Mouse (Mus musculus) lung, postnatal 0 days (tissue): Measurements from ENCODE around the gene Ppp2r5e. TPM values are rescaled to one million over a fixed set of nuclear protein-coding genes. Genes with fewer than 3 reads are reported as not detected.

Experiments used
- ATAC-seq: fragments of 200-750 bp; cut with Nextera tagmentation; 2 replicates; pipeline ENCODE4 v1.8.0; 2017; ENCODE audit warnings: moderate library complexity
- DNase-seq: peaks from one replicate; pipeline ENCODE4 v3.0.0-alpha.2; 2016; ENCODE audit warnings: low spot score
- H3K27ac ChIP-seq: fragments of 300-500 bp; sonication (generic); 2 replicates; pipeline ENCODE4 v1.5.1; 2014; ENCODE audit warnings: antibody characterized with exemption, mild to moderate bottlenecking, low read length, mixed read lengths
- H3K27me3 ChIP-seq: fragments of 300-500 bp; sonication (generic); replicated peaks from 2 replicates; pipeline ENCODE4 v1.6.1; 2014; ENCODE audit warnings: low read length, mixed read lengths; ENCODE audit not compliant: insufficient read depth
- H3K36me3 ChIP-seq: fragments of 300-500 bp; sonication (generic); 2 replicates; pipeline ENCODE4 v1.6.1; 2014; ENCODE audit warnings: low read length, mixed read lengths; ENCODE audit not compliant: insufficient read depth
- H3K4me1 ChIP-seq: fragments of 300-500 bp; sonication (generic); 2 replicates; pipeline ENCODE4 v1.6.1; 2014; ENCODE audit warnings: antibody characterized with exemption, low read depth, low read length, mixed read lengths; ENCODE audit not compliant: insufficient read depth
- H3K4me2 ChIP-seq: fragments of 300-500 bp; sonication (generic); replicated peaks from 2 replicates; pipeline ENCODE4 v1.6.1; 2014; ENCODE audit warnings: low read depth, mild to moderate bottlenecking, low read length, moderate library complexity, mixed read lengths
- H3K4me3 ChIP-seq: fragments of 300-500 bp; sonication (generic); 2 replicates; pipeline ENCODE4 v1.5.1; 2014; ENCODE audit warnings: low read depth, low read length
- H3K9ac ChIP-seq: fragments of 300-500 bp; sonication (generic); replicated peaks from 2 replicates; pipeline ENCODE4 v1.6.1; 2014; ENCODE audit warnings: low read depth, mild to moderate bottlenecking
- H3K9me3 ChIP-seq: fragments of 300-500 bp; sonication (generic); 2 replicates; pipeline ENCODE4 v1.6.1; 2016; ENCODE audit warnings: low read length, mixed read lengths
- CTCF ChIP-seq: IDR thresholded peaks from 2 replicates; pipeline ENCODE4 v1.5.1; 2016; ENCODE audit warnings: antibody characterized with exemption, mild to moderate bottlenecking
- EP300 ChIP-seq: IDR thresholded peaks from 2 replicates; pipeline ENCODE4 v1.6.1; 2016; ENCODE audit warnings: antibody characterized with exemption, mild to moderate bottlenecking, control low read depth
- WGBS: fragments of 180-500 bp; shearing (Covaris S2); extraction: QIAGEN DNeasy Blood & Tissue Kit; methylation state at CpG from one replicate; pipeline ENCODE4 v1.1.7; 2014; 5-methylcytosine and 5-hydroxymethylcytosine counted together
- polyA plus RNA-seq: library from polyadenylated mRNA; unstranded; fragments of >200 nt; fragmentation: Nextera tagmentation; extraction: Ambion mirVana; gene quantifications from 2 replicates; pipeline ENCODE4 v1.2.1, GENCODE M21; 2015

The Ppp2r5e gene
- polyA plus RNA-seq, 1 experiment from 2014 or later: 13.3 TPM

- H3K36me3 ChIP-seq: no peaks in the 10 kb centered on the region
- H3K9me3 ChIP-seq: no peaks in the 10 kb centered on the region
- no peaks in the 10 kb centered on the region; the same call in 1 of the 2 replicates for H3K4me1 ChIP-seq
- H3K9ac ChIP-seq: no peak overlapping the region
- H3K4me3 ChIP-seq: no peak overlapping the region
- ATAC-seq: no peak
- no peak overlapping the region for H3K4me2 ChIP-seq
- no peaks in the 10 kb centered on the region for H3K27me3 ChIP-seq
- no peak for DNase-seq
- 0 out of 2 replicates have a peak overlapping the region, but pooled peaks have one; percentile 28 for H3K27ac ChIP-seq
- WGBS: 47% methylated on average over 7 of the region's 7 CpGs
- TF ChIP-seq CTCF (no peak), EP300 (no peak)
These were observed 58.9 kb downstream of the Ppp2r5e start for GRCm38 (mm10) chr12:75537019-75537672.

GRCm38 (mm10) chr12:75536566-75536965, 59.5 kb downstream of the Ppp2r5e start:
- Histone ChIP-seq H3K4me1 (no peaks in the 10 kb centered on the region; the same call in 1 of the 2 replicates), H3K27ac (no peak overlapping the region), H3K36me3 (no peaks in the 10 kb centered on the region), H3K9me3 (no peaks in the 10 kb centered on the region), H3K4me3 (no peak overlapping the region), H3K9ac (no peak overlapping the region), H3K4me2 (no peak overlapping the region), H3K27me3 (no peaks in the 10 kb centered on the region)
- DNase-seq: no peak
- TF ChIP-seq EP300: no peak
- TF ChIP-seq CTCF: no peak
- WGBS: 81% methylated on average over 7 of the region's 7 CpGs
- ATAC-seq: no peak

GRCm38 (mm10) chr12:75533145-75533544, 62.9 kb downstream of the Ppp2r5e start:
- Histone ChIP-seq H3K4me1 (peaks cover 16% of the 10 kb centered on the region; the same call in 1 of the 2 replicates), H3K4me3 (no peak overlapping the region), H3K9me3 (no peaks in the 10 kb centered on the region), H3K27ac (no peak overlapping the region), H3K9ac (no peak overlapping the region), H3K4me2 (no peak overlapping the region), H3K36me3 (no peaks in the 10 kb centered on the region), H3K27me3 (no peaks in the 10 kb centered on the region)
- no peak for DNase-seq
- TF ChIP-seq CTCF (no peak), EP300 (no peak)
- ATAC-seq: no peak

- Histone ChIP-seq H3K36me3 (no peaks in the 10 kb centered on the region), H3K4me2 (no peak overlapping the region), H3K27me3 (no peaks in the 10 kb centered on the region), H3K4me3 (no peak overlapping the region), H3K4me1 (peaks cover 16% of the 10 kb centered on the region; the same call in 1 of the 2 replicates), H3K9me3 (no peaks in the 10 kb centered on the region), H3K27ac (no peak overlapping the region), H3K9ac (no peak overlapping the region)
- DNase-seq: peak; percentile 57
- 29% methylated on average over 2 of the region's 2 CpGs for WGBS
- TF ChIP-seq CTCF: no peak
- no peak; the same call in 1 of the 2 replicates for TF ChIP-seq EP300
- peak; percentile 48; the same call in 1 of the 2 replicates for ATAC-seq
These were observed 64.2 kb downstream of the Ppp2r5e start for GRCm38 (mm10) chr12:75531895-75532294.

GRCm38 (mm10) chr12:75528857-75529808, 66.9 kb downstream of the Ppp2r5e start:
- peak; percentile 76 for DNase-seq
- Histone ChIP-seq H3K9ac (no peak overlapping the region), H3K4me3 (no peak overlapping the region), H3K4me2 (no peak overlapping the region), H3K36me3 (no peaks in the 10 kb centered on the region), H3K9me3 (no peaks in the 10 kb centered on the region), H3K27me3 (no peaks in the 10 kb centered on the region), H3K4me1 (peaks cover 16% of the 10 kb centered on the region; the same call in 1 of the 2 replicates), H3K27ac (peak overlapping the region; percentile 0; the same call in 1 of the 2 replicates)
- WGBS: 61% methylated on average over 7 of the region's 7 CpGs
- peak; percentile 65 for ATAC-seq
- TF ChIP-seq CTCF (no peak), EP300 (peak; percentile 66)

- H3K9ac ChIP-seq: no peak overlapping the region
- H3K9me3 ChIP-seq: no peaks in the 10 kb centered on the region
- H3K4me2 ChIP-seq: no peak overlapping the region
- no peak overlapping the region for H3K27ac ChIP-seq
- DNase-seq: no peak
- H3K27me3 ChIP-seq: no peaks in the 10 kb centered on the region
- TF ChIP-seq EP300 (no peak), CTCF (no peak)
- H3K4me3 ChIP-seq: no peak overlapping the region
- no peak for ATAC-seq
- WGBS: 93% methylated on average over 1 of the region's 1 CpGs
- peaks cover 16% of the 10 kb centered on the region; the same call in 1 of the 2 replicates for H3K4me1 ChIP-seq
- no peaks in the 10 kb centered on the region for H3K36me3 ChIP-seq
These were observed 67.7 kb downstream of the Ppp2r5e start for GRCm38 (mm10) chr12:75528300-75528699.
